Mouse (Mus musculus) gastrocnemius, adult 18-20 months (tissue): ENCODE results near the gene Tirap. TPM values are rescaled to one million over a fixed set of nuclear protein-coding genes. Genes with fewer than 3 reads are reported as not detected.
A peak's percentile ranks its signal among the peaks of the same experiment; 100 is the strongest.

Experiments used
- DNase-seq: peaks from one replicate; pipeline ENCODE4 v3.0.0; 2021; ENCODE audit warnings: low spot score
- long read RNA-seq, 2 experiments: library from polyadenylated mRNA; stranded (forward); transcript quantifications; one replicate each; pipeline ENCODE4 v2.0.0; 2021
- total RNA-seq, 2 experiments: library from RNA; stranded (reverse); gene quantifications; 2 replicates each; pipeline ENCODE4 v1.2.3; 2021

Gene Tirap
- 10 to 100 TPM; 24.4 to 35.0 TPM for total RNA-seq
- long read RNA-seq, experiment 1, transcript Tirap-205 (7 exons, 1,783 nt), result major isoform, 22 of 50 reads
- long read RNA-seq, experiment 1, transcript Tirap-203 (7 exons, 2,310 nt), result minor isoform, 9 of 50 reads
- long read RNA-seq, experiment 1, partial matches to known transcripts, result 8 of 50 reads
- long read RNA-seq, experiment 1, other reads (novel, unspliced or antisense), result 11 of 50 reads
- long read RNA-seq, experiment 2, transcript Tirap-205 (7 exons, 1,783 nt), result major isoform, 19 of 33 reads
- long read RNA-seq, experiment 2, partial matches to known transcripts, result 6 of 33 reads
- long read RNA-seq, experiment 2, other reads (novel, unspliced or antisense), result 5 of 33 reads

GRCm38 (mm10) chr9:35199772-35200471 is at the start of gene Tirap, which contains the start of gene Srpr:
Gene Tirap (minus strand): TSS chr9:35200291.
Gene Srpr (plus strand): TSS chr9:35200175.
- DNase-seq, result peak; percentile 96

GRCm38 (mm10) chr9:35249476-35249875 is 49.4 kb upstream of the Tirap start:
- no peak for DNase-seq

GRCm38 (mm10) chr9:35247405-35247804 is 47.3 kb upstream of the Tirap start:
- no peak for DNase-seq

GRCm38 (mm10) chr9:35239734-35240133 is 39.6 kb upstream of the Tirap start:
- peak; percentile 15 for DNase-seq

- peak; percentile 65 for DNase-seq
Observed at GRCm38 (mm10) chr9:35238915-35239571, 39.0 kb upstream of the Tirap start.

- DNase-seq, result no peak
Observed at GRCm38 (mm10) chr9:35238371-35238770, 38.3 kb upstream of the Tirap start.

GRCm38 (mm10) chr9:35235996-35236395 is 35.9 kb upstream of the Tirap start:
- DNase-seq, result no peak

GRCm38 (mm10) chr9:35228671-35229070 is 28.6 kb upstream of the Tirap start:
- peak; percentile 59 for DNase-seq

GRCm38 (mm10) chr9:35223466-35223865 is 23.4 kb upstream of the Tirap start:
- no peak for DNase-seq

- peak; percentile 63 for DNase-seq
Observed at GRCm38 (mm10) chr9:35217963-35218362, 17.9 kb upstream of the Tirap start.

GRCm38 (mm10) chr9:35211573-35212511 is 11.8 kb upstream of the Tirap start:
- DNase-seq, result peak; percentile 82

GRCm38 (mm10) chr9:35210542-35211474 is 10.7 kb upstream of the Tirap start, which contains the start of gene Foxred1:
Gene Foxred1 (minus strand): TSS chr9:35211055.
- peak; percentile 99 for DNase-seq

- DNase-seq, result peak; percentile 85
Observed at GRCm38 (mm10) chr9:35204421-35204820, 4.3 kb upstream of the Tirap start.

GRCm38 (mm10) chr9:35203536-35203935 is 3.4 kb upstream of the Tirap start:
- peak; percentile 48 for DNase-seq

GRCm38 (mm10) chr9:35200529-35201060 is 504 bp upstream of the Tirap start:
- DNase-seq, result no peak

- DNase-seq, result peak; percentile 70
Observed at GRCm38 (mm10) chr9:35198945-35199771, 933 bp downstream of the Tirap start.

- DNase-seq, result no peak
Observed at GRCm38 (mm10) chr9:35198351-35198750, 1.7 kb downstream of the Tirap start.

GRCm38 (mm10) chr9:35197625-35198024 is 2.5 kb downstream of the Tirap start:
- no peak for DNase-seq

- DNase-seq, result no peak
Observed at GRCm38 (mm10) chr9:35194048-35194447, 6.0 kb downstream of the Tirap start.
